Mouse (Mus musculus): ENCODE data around the gene Bckdha.
A peak's percentile ranks its signal among the peaks of the same experiment; 100 is the strongest.

Bckdha gene

DNA sequence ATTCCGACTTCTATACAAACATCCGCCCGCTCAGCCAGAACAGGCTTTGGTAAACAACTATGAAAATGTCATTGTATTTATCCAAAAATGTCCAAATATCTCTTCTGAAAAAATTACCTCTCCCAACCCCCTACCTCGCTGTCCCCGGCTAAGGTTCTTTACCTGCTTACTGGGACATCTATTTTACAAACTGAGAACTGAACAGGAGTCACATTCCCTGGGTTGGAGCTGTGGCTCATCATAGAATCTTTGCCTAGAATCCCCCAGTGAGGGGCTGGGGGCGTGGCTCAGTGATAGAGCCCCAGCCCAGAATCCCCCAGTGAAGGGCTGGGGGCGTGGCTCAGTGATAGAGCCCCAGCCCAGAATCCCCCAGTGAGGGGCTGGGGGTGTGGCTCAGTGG lies 47.3 kb downstream of the Bckdha start:
- DNase-seq (ENCODE audit: low spot score): no peak

- DNase-seq (ENCODE audit: low spot score): no peak
Observed at GRCm38 (mm10) chr7:25610056-25610455, 48.7 kb downstream of the Bckdha start.

- peak; percentile 32 for DNase-seq (ENCODE audit: low spot score)
Observed at GRCm38 (mm10) chr7:25607196-25607595, 51.6 kb downstream of the Bckdha start.

- DNase-seq (ENCODE audit: low spot score): no peak
Observed at GRCm38 (mm10) chr7:25606625-25607063, 52.1 kb downstream of the Bckdha start.

- no peak for DNase-seq (ENCODE audit: low spot score)
Observed at GRCm38 (mm10) chr7:25601346-25601745, 57.4 kb downstream of the Bckdha start.

GRCm38 (mm10) chr7:25600666-25601065 lies 58.1 kb downstream of the Bckdha start:
- DNase-seq (ENCODE audit: low spot score): no peak

GRCm38 (mm10) chr7:25599663-25600062 lies 59.1 kb downstream of the Bckdha start:
- DNase-seq (ENCODE audit: low spot score): peak; percentile 60

DNA sequence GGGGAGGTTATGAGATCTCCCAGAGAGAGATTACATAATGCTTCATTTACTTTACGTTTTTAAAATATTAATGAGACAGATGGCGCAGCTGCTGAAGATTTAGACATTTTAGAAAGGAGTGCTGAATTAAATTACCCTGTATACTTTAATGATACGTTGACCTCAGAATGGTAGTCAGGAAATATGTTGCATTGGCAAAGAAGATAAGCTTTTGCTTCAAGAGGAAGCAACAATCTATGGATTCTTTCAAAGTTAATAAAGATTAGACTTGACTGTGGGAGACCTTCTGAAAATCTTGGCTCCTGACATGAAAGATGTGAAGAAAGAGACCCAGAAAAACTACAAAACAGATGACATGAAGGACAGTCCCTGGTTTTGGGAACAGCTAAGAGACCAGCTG lies 64.9 kb downstream of the Bckdha start:
- DNase-seq (ENCODE audit: low spot score): no peak

GRCm38 (mm10) chr7:25591226-25591625 lies 67.6 kb downstream of the Bckdha start:
- no peak for DNase-seq (ENCODE audit: low spot score)

DNA sequence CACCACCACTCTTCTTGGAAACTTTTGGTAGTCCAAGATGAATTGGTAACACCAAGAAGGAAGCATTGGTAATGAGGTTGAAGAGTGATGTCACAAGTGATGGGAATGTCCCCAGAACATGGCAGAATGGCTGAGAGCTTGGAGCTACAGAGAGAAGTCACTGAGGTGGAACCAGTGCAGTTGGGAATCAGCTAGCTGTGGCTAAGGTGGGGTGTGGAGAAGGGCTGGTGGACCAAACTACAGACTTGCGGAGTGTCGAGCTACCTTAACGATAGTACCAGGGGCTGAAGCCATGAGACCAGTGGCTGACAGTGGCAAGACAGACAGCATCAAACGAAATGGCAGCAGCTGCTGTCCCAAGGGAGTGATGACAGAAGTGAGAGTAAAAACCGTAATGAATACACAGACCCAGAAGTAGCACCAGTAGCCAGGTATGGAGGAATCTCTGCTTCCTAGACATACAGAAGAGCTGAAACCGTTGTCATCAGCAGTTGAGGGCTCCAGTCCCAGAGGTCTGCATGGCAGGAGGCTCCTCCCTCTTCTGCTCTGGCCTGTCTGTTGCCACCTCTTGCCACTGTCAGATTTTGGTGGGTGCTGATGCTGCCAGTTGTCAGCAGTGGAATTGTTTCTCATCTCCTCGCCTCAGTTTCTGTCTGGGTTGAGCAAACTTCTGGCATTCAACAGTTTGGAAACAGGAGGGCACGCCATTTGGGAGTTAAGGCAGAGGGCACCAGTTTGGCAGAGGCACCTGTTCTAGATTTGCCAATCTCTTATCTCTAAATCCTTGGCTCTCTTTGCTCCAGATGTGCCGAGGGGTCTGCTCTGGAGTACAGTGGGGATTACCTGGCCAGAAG lies 73.2 kb downstream of the Bckdha start:
- DNase-seq (ENCODE audit: low spot score): no peak

DNA sequence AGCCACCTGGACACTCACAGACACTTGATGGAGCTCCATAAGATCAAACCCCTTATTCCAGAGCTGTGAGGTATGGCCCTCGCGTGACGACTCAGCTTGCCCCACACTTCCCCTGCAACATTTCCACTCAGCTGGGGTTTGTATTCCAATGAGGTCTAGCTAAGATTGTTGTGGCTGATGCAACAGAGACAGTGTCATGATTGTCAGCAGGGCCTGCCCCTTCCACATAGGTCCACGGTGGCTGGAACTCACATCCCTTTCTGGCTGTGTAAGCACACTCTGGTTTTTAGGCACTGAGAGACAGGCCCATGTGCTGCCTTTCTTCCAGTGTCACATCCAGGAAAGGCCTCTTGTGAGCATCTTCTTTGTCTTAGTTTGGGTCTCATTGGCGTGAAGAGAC lies 74.1 kb downstream of the Bckdha start:
- DNase-seq (ENCODE audit: low spot score): no peak

DNA sequence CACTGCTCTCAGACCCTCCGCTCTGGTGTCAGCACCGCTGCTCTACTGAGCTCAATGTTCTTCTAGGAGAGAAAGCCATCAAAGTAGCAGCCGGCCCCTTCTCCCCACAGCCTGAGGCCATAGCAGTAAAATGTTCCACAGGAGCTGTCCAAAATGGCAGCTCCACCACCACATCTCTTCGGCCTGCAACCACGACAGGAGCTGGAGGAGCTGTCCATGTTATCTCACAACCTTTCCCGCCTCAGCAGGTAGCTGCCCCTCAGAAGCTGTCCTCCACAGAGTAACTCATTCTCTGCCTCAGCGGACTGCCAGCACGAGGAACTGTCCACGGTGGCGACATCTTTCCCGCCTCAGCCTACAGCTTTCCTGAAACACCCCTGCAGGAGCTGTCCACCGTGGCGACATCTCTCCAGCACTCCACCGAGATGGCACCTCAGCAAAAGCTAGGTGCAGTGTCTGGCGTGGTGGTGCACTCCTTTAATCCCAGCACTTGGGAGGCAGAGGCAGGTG lies 76.4 kb downstream of the Bckdha start:
- peak; percentile 67 for DNase-seq (ENCODE audit: low spot score)

Measured in yolk sac, embryonic 10.5 days (tissue).